Mouse (Mus musculus): ENCODE measurements around the gene Upf1. TPM values are rescaled to one million over a fixed set of nuclear protein-coding genes. Genes with fewer than 3 reads are reported as not detected.

Upf1 gene
- polyA plus RNA-seq, 2 experiments from 2014 or later: 12.1 to 15.3 TPM

DNA sequence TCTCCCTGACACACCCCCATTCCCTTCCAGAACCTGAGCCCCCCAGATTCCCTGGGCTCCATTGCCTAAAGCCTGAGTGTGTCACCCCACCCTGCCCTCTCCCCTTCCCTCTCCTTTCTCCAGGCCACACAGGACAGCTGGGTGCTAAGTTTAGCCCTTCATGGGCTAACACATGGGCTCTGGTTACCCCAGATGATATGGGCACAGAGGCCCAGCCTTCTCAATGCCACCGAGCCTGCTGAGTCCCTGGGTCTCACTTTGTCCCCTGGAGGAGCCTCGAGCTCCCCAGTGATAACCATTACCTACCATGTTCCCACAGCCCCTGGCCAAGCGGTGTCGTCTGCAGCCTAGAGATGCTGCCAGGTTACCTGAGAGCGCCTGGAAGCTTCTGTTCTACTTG lies 35.2 kb downstream of the Upf1 start:
- ATAC-seq: no peak

DNA sequence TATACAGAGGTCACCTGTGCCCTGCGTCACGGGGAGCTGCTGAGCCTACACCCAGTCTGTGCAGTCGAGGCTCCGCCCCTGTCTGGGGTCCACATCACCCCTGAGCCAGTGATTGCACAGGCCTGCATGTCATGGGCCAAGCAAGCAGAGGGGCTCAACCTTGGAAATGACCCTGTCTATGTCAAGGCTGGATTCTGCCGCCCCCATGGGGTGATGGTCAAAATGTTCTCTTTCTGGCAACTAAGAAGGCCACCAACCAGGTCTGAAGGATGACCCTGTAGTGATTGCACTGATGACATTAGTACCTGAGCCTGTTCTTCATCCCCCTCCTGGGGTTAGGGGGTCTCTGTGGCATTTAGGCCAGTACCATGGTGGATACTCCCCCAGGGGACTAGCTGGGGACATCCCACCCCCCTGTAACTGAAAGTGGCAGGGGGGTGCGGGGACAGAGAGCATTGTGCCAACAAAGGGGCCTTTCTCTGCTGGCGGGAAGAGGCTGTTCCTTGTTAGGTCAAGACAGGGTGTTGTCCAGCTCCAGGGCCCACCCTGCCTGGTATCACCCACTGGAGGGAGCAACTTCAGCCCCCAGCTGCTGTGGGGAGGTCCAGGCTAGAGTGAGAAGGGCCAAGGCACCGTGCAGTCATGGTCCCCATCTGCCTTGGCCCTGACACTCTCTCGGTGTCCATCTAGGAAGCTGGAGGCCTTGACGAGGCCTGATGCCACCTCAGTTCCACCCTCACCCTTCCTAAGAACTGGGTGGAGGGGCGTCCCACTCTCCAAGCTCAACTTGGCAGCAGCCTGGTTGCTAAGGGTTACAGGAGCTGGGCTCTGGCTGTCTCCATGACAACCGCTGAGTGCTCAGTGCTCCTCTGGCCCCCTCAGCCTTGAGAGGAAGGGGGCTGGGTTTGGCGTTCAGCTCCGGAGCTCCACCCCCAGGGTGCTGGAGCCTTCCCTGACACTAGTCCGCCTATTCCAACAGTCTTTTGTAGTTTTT lies 36.3 kb downstream of the Upf1 start:
- ATAC-seq: no peak

DNA sequence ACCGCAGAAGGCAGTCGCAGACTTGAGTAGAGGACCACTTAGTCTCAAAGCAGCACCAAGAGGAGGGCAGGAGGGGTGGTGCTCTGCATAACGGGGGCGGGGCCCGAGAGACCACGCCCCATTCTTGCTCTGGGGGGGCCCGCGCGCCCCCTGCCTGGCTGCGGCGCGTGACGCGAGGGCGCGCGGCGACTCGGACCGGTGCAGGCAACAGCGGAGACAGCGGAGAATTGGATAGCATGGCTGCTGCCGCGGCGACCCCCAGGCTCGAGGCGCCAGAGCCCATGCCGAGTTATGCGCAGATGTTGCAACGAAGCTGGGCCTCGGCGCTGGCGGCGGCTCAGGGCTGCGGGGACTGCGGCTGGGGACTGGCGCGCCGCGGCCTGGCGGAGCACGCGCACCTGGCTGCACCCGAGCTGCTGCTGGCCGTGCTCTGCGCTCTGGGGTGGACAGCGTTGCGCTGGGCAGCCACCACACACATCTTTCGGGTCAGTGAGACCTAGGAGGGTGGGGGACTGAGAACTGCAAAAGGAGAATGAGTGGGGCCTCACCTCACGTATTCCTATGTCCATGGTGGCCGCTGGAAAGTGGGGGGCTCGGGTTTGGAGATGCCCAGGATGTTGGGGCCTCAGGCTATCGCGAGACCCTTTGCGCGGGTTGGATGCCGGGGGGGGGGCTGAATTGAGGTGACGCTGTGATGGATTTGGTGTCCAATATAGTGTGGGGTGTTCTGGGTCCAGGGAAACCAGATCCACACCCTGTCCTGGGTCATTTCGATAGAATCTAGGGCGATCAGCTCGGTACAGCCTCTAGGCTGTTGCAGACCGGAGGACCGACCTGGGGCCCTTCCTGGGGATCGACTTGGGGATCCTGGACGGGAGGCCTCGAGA lies 37.2 kb downstream of the Upf1 start, which contains the start of gene Cers1:
Gene Cers1 (plus strand): TSS at position 152 of the 887 bp plus-strand sequence.
- no peak for ATAC-seq

DNA sequence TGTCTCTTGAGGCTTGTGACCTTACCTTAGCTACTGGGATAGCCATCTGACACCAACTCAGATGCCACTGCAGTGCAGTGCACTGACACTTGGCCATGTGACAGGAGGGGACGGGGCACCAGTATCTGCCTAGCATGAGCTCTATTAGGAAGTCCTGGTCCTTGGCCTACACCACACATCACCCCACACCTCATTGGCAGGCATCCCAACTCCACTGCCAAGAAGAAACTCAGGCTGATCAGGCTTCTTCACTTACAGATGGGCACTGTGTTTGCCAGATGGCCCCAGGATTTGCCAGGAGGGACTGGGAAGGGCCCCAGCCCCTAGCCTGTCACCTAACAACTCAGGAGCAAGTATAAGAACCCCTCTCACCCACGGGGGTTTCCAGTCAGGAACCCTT lies 39.7 kb downstream of the Upf1 start:
- ATAC-seq: no peak

DNA sequence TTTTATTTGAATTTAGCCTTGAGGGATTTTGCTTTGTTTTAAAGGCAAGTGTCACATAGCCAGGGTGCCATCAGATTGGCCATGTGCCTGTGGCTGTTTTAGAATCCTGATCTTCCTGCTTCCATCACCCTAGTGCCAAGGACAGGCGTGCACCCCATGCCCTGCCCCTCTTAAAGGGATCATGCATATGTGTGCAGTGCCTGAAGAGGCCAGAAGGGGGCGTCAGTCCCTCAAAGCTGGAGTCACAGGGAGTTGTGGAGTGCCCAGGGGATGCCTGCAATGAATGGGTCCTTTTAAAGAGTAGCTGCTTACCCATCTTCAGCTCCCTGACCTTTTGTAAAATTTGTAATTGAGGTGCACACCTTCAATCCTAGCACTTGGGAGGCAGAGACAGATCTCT lies 43.8 kb downstream of the Upf1 start:
- ATAC-seq: no peak

DNA sequence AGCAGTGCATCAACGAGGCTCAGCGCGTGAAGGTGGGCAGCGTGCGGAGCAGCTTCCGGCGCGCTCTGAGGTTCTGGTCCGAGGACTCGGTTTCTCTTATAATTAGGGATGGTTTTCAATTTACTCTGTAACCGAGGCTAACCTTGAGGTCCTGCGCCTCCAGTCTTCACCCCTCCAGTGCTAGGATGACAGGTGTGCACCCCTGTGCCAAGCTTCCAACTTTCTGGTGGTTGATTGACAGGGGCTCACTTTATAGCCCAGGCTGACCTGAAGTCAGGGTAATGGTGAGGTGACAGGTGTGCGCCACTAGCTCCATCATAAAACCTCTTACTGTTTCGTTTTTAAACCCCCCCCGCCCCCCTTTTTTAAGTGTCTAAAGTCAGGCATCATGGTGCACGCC lies 50.2 kb downstream of the Upf1 start:
- no peak for ATAC-seq

DNA sequence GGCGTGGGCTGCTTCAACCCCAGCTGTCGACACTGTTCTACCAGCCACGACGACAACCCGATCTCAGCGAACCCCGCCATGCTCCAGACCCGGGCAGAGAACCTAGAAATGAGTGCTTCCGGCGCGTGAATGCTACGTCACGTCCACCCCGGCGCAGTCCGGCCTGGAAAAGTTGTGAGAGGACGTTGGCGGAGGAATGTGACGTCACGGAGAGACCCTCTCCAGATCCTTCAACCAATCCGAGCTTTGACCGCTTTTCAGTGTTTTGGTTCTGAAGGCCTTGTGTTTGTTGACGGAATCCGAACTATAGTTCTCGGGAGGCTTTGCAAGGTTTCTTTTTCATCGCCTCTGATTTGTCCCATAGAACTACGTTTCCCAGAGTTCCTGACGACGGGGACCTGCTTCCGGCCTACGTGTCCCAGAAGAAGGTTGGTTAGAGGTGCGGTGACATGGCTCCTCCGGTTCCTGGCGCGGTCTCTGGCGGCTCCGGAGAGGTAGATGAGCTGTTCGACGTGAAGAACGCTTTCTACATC lies 50.7 kb downstream of the Upf1 start, which contains the start of the genes Ddx49 and Cope:
Gene Ddx49 (minus strand): TSS at position 132 of the 533 bp plus-strand sequence.
Gene Cope (plus strand): TSS at position 161 of the 533 bp plus-strand sequence.
- peak; percentile 81 for ATAC-seq

DNA sequence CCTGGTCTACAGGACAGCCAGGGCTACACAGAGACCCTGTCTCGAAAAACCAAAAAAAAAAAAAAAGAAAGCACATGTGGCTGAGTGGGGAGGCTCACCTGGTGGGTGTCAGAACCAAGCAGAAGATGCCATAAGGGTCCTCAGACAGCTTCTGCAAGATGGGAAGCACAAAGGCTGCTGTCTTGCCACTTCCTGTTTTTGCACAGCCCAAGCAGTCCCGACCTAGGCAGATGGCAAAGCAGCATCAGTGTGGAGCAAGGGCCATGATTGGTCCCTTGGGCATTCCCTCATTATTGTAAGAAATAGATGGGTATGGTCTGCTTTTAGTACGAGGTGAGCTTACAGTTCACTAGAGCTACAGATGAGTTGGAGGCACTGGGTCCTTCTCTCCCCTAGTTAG lies 52.2 kb downstream of the Upf1 start:
- ATAC-seq: no peak

DNA sequence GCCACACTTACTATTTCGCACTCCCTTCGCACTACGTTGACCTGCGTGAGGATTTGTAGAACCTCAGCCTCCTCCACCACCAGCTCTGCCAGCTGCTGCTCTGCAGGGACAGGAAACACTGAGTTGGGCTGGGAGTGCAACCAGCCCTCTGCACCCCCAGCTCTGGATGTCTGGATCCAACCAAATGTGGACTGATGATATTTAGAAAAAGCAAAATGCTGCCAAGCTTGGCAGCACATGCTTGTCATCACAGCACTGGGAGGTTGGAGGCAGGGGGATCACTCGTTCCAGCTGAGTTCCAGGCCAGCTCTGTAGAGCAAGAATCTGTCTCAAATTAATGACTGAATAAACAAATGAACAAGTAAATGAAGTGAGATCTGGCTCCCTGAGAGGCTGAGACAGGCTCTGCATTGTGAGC lies 59.1 kb downstream of the Upf1 start:
- no peak for ATAC-seq

DNA sequence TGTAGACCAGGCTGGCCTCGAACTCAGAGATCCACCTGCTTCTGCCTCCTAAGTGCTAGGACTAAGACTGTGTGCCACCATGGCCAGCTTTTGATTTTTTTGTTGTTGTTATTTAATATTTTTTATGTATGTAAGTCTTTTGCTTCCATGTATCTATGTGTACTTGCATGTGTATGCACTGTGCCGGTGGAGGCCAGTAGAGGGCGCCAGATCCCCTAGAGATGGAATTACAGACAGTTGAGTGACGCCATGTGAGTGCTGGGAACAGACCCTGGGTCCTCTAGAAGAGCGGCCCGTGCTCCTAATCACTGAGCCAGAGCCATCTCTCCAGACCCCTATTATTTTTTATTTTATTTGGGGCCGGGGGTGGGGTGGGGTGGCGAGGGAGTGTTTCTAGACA lies 66.3 kb downstream of the Upf1 start:
- no peak for ATAC-seq

DNA sequence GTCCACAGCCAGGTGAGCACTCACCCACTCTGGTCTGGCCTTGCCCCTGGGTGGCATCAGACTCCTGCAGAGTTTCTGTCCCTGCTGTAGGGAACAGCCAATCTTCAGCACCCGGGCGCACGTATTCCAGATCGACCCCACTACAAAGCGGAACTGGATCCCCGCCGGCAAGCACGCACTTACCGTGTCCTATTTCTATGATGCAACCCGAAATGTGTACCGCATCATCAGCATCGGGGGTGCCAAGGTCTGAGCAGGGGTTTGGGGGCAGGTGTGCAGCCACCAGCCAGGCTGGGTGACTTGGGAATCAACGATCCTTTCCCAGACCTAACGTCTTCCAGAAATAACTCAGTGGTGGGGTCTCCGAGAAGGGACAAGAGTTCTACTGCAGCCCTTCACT lies 67.8 kb downstream of the Upf1 start:
- ATAC-seq: no peak

DNA sequence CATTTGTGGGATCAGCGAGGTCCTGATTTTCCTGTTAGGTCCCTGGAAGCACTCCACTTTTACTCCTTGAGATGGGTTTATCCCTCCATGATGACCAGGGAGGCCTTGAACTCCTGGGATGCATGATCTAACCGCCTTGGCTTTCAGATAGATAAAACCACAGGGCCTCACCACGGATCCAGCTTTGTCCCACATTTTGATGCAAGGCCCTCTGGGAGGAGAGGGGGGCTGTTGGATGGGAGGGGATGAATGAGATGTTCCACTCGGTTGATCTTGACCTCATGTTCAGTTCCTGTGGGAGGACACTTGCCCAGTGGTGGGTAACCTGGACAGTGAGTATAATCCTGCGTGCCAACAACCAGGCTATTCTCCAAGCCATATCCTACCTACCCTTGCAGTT lies 68.7 kb downstream of the Upf1 start:
- no peak for ATAC-seq

DNA sequence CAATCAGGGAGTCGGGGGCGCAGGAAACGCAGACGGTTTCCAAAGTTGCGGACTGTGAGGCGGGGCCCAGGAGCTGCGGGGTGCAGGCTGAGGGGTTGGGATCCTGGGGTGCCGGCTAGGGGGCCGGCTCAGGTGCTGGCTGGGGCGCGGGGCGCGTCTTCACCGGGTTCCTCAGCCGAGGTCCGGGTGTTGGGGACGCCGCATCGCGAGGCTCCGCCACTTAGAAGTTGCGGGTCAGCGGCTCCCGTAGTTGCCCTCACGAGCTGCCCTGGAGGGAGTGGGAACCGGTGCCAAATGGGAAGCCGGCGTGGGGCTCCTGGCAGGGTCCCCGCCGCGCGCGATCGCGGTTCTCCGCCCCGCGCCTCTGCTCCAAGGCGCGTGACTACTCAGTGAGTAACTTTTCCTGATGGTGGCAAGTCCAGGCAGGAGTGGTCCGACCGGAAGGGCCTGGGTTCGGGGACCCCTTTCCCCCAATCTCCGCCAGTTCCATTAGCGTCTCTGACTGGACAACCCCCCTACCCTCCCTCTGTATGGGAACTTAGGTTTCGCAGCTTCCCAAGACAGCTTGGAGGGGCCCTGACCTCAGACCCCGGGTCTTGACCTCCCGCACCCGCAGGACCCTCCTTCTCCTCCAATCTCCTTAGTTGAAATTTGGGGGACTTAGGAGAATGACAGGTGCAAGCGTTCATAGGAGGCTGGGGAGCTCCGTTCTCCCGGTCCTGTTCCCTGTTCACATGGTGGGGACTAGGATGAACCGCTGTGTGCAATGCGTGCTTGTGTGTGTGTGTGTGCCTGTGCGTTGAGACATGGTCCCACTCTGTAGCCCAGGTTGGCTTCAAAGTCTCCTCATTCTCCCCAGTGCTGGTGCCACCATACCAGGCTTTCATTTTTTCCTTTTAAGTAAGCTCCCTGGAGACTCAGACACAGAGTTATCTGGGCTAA lies 69.7 kb downstream of the Upf1 start:
- ATAC-seq: peak; percentile 19

DNA sequence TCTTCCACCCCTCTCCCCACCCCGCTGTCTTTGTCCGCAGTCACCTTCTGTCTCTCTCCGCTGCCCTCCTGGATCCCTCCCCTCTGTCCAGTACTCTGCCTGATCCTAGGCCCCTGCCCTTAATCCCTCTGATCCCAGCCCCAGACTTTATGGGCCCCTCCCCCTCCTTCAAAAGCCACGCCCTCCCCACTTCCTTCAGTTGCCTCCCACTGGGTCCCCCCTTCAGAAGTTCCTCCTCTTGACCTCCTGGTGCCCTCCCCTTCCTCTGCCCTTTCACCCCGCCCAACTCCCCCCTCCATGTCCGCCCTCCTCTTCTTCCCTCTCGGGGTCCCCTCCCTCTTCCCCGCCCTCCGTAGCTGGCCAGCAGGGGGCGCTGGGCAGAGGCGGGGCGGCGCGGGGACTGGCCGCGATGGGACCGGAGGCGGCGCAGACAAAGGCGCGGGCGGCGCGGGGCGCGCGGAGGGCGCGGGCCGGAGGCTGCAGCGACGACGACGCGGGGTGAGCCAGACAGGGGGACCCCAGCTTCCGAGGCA lies 70.4 kb downstream of the Upf1 start, which contains the start of gene Homer3:
Gene Homer3 (plus strand): TSS at position 225 of the 533 bp plus-strand sequence.
- ATAC-seq: peak; percentile 63

Other genes starting within 250 kb of the Upf1 start
- not detected for gene Ncan, start 232.4 kb downstream of the Upf1 start, polyA plus RNA-seq (2017; shearing (Covaris generic))
- gene Nr2c2ap, start 221.9 kb downstream of the Upf1 start, polyA plus RNA-seq (2017; shearing (Covaris generic)): 10 to 100 TPM; 34.3 to 56.0 TPM
- 10 to 100 TPM; 36.2 to 58.5 TPM for gene Rfxank, start 214.1 kb downstream of the Upf1 start, polyA plus RNA-seq (2017; shearing (Covaris generic))
- gene Borcs8, start 213.8 kb downstream of the Upf1 start, polyA plus RNA-seq (2017; shearing (Covaris generic)): 100 to 1,000 TPM in 1 of 2 experiments, 10 to 100 TPM in 1; 98.5 to 112 TPM
- gene Mef2b, start 213.6 kb downstream of the Upf1 start, polyA plus RNA-seq (2017; shearing (Covaris generic)): not detected
- gene Tmem161a, start 180.9 kb downstream of the Upf1 start, polyA plus RNA-seq (2017; shearing (Covaris generic)): 10 to 100 TPM; 17.4 to 27.3 TPM
- gene Slc25a42, start 141.0 kb downstream of the Upf1 start, polyA plus RNA-seq (2017; shearing (Covaris generic)): 1 to 10 TPM; 4.9 to 6.3 TPM
- 10 to 100 TPM; 18.7 to 23.3 TPM for gene Sugp2, start 119.1 kb downstream of the Upf1 start, polyA plus RNA-seq (2017; shearing (Covaris generic))
- 1 to 10 TPM; 6.6 to 7.6 TPM for gene Armc6, start 118.8 kb downstream of the Upf1 start, polyA plus RNA-seq (2017; shearing (Covaris generic))
- under 1 TPM in 1 of 2 experiments, not detected in 1; 0.66 TPM for gene Homer3, start 70.5 kb downstream of the Upf1 start, polyA plus RNA-seq (2017; shearing (Covaris generic))
- 10 to 100 TPM; 44.3 to 46.8 TPM for gene Ddx49, start 50.8 kb downstream of the Upf1 start, polyA plus RNA-seq (2017; shearing (Covaris generic))
- gene Cope, start 50.8 kb downstream of the Upf1 start, polyA plus RNA-seq (2017; shearing (Covaris generic)): 100 to 1,000 TPM; 312 to 332 TPM
- gene Cers1, start 37.5 kb downstream of the Upf1 start, polyA plus RNA-seq (2017; shearing (Covaris generic)): not detected
- under 1 TPM in 1 of 2 experiments, not detected in 1; 0.79 TPM for gene Gdf1, start 23.5 kb downstream of the Upf1 start, polyA plus RNA-seq (2017; shearing (Covaris generic))
- under 1 TPM in 1 of 2 experiments, not detected in 1; 0.95 TPM for gene Comp, start 20.3 kb upstream of the Upf1 start, polyA plus RNA-seq (2017; shearing (Covaris generic))
- gene Crtc1, start 86.3 kb upstream of the Upf1 start, polyA plus RNA-seq (2017; shearing (Covaris generic)): 1 to 10 TPM; 7.1 to 8.4 TPM
- 1 to 10 TPM; 7.2 to 9.5 TPM for gene Klhl26, start 123.7 kb upstream of the Upf1 start, polyA plus RNA-seq (2017; shearing (Covaris generic))
- gene Tmem59l, start 134.1 kb upstream of the Upf1 start, polyA plus RNA-seq (2017; shearing (Covaris generic)): under 1 TPM in 1 of 2 experiments, not detected in 1; 0.22 TPM
- gene Crlf1, start 139.9 kb upstream of the Upf1 start, polyA plus RNA-seq (2017; shearing (Covaris generic)): not detected
- gene Rex1bd, start 153.5 kb upstream of the Upf1 start, polyA plus RNA-seq (2017; shearing (Covaris generic)): 10 to 100 TPM; 89.0 to 95.4 TPM
- gene Uba52, start 157.5 kb upstream of the Upf1 start, polyA plus RNA-seq (2017; shearing (Covaris generic)): 1,000 to 10,000 TPM; 3,631 to 4,013 TPM
- gene Fkbp8, start 174.4 kb upstream of the Upf1 start, polyA plus RNA-seq (2017; shearing (Covaris generic)): 100 to 1,000 TPM; 131 to 163 TPM
- 100 to 1,000 TPM; 176 to 180 TPM for gene Kxd1, start 174.7 kb upstream of the Upf1 start, polyA plus RNA-seq (2017; shearing (Covaris generic))
- 10 to 100 TPM; 27.8 to 35.2 TPM for gene Ell, start 186.2 kb upstream of the Upf1 start, polyA plus RNA-seq (2017; shearing (Covaris generic))
- 10 to 100 TPM; 19.3 to 44.6 TPM for gene Isyna1, start 241.1 kb upstream of the Upf1 start, polyA plus RNA-seq (2017; shearing (Covaris generic))

Data from activated CD4-positive, CD25-positive, alpha-beta regulatory T cell, adult 4 months (primary cell).